8 mouse cellular contexts compared by ENCODE assay signal in the genomic region with DNA sequence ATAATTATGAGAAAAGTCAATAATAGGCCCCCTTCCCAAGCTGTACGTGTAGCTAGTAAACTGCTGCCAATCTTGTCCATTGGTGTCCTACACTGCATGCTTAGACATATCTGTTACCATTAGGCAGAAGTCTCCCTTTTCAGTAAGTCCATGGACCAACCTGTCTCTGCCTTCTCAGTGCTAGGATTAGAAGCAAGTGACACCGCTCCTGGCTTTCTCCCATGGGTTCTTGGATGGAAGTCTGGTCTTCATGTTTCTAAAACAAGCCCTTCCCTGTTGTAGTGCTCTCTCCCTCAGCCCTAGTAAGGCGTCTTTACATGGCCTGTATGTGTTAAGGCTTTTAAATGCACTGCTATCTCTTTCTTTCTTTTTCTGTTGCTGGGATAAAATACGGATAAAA.
"Had no signal": no experiment of that assay in that cellular context is flagged by ENCODE, and none has a peak within 500 bp of the region (broad histone marks: within the 10 kb centered on the region; RNA-seq: fewer than 3 reads in every experiment).

No protein-coding gene starts in this region.

- DNase-seq: lung, adult 2 months; lung, postnatal 14 days; lung, postnatal 36 days; right cerebral cortex, postnatal 14 days; spleen, adult 18-20 months; thymus, adult 18-20 months; thymus, postnatal 14 days; thymus, postnatal 36 days had no signal
